Mouse (Mus musculus): ENCODE data around the gene Trpv5. TPM values are rescaled to one million over a fixed set of nuclear protein-coding genes. Genes with fewer than 3 reads are reported as not detected.
A peak's percentile ranks its signal among the peaks of the same experiment; 100 is the strongest.

Trpv5 gene
- polyA plus RNA-seq, 1 experiment from 2014 or later: not detected

- Histone ChIP-seq H3K27ac (no peak overlapping the region), H3K4me3 (ENCODE audit: inconsistent target) (no peak overlapping the region), H3K79me2 (ENCODE audit: inconsistent target) (no peaks in the 10 kb centered on the region), H3K36me3 (ENCODE audit: inconsistent target) (no peaks in the 10 kb centered on the region)
- 6% methylated on average over 1 of the region's 1 CpGs for WGBS (ENCODE audit: missing documents)
These were observed 52.4 kb downstream of the Trpv5 start for GRCm38 (mm10) chr6:41628180-41628579.

GRCm38 (mm10) chr6:41622661-41623060, 57.9 kb downstream of the Trpv5 start:
- Histone ChIP-seq H3K36me3 (ENCODE audit: inconsistent target) (no peaks in the 10 kb centered on the region), H3K4me3 (ENCODE audit: inconsistent target) (no peak overlapping the region), H3K79me2 (ENCODE audit: inconsistent target) (no peaks in the 10 kb centered on the region), H3K27ac (no peak overlapping the region)
- 66% methylated on average over 9 of the region's 9 CpGs for WGBS (ENCODE audit: missing documents)

GRCm38 (mm10) chr6:41621241-41621990, 59.2 kb downstream of the Trpv5 start:
- WGBS (ENCODE audit: missing documents): 64% methylated on average over 12 of the region's 12 CpGs
- no peaks in the 10 kb centered on the region for H3K36me3 ChIP-seq (ENCODE audit: inconsistent target)
- H3K27ac ChIP-seq: no peak overlapping the region

GRCm38 (mm10) chr6:41620173-41620798, 60.3 kb downstream of the Trpv5 start:
- Histone ChIP-seq H3K27ac (no peak overlapping the region), H3K36me3 (ENCODE audit: inconsistent target) (no peaks in the 10 kb centered on the region), H3K79me2 (ENCODE audit: inconsistent target) (no peaks in the 10 kb centered on the region), H3K4me3 (ENCODE audit: inconsistent target) (no peak overlapping the region)
- WGBS (ENCODE audit: missing documents): 96% methylated on average over 9 of the region's 9 CpGs

More at GRCm38 (mm10) chr6:41621241-41621990, 59.2 kb downstream of the Trpv5 start:
- Histone ChIP-seq H3K79me2 (ENCODE audit: inconsistent target) (no peaks in the 10 kb centered on the region), H3K4me3 (ENCODE audit: inconsistent target) (no peak overlapping the region)

GRCm38 (mm10) chr6:41607637-41608036, 72.9 kb downstream of the Trpv5 start:
- no peak overlapping the region for H3K27ac ChIP-seq
- no peaks in the 10 kb centered on the region for H3K79me2 ChIP-seq (ENCODE audit: inconsistent target)
- no peak overlapping the region for H3K4me3 ChIP-seq (ENCODE audit: inconsistent target)
- H3K36me3 ChIP-seq (ENCODE audit: inconsistent target): no peaks in the 10 kb centered on the region
- WGBS (ENCODE audit: missing documents): over 99% methylated on average over 5 of the region's 5 CpGs

- WGBS (ENCODE audit: missing documents): 15% methylated on average over 4 of the region's 4 CpGs
- no peaks in the 10 kb centered on the region for H3K79me2 ChIP-seq (ENCODE audit: inconsistent target)
- H3K4me3 ChIP-seq (ENCODE audit: inconsistent target): no peak overlapping the region
- no peak overlapping the region for H3K27ac ChIP-seq
- no peaks in the 10 kb centered on the region for H3K36me3 ChIP-seq (ENCODE audit: inconsistent target)
These were observed 74.4 kb downstream of the Trpv5 start for GRCm38 (mm10) chr6:41606214-41606613.

GRCm38 (mm10) chr6:41605794-41606104, 74.8 kb downstream of the Trpv5 start:
- H3K36me3 ChIP-seq (ENCODE audit: inconsistent target): no peaks in the 10 kb centered on the region
- 5% methylated on average over 7 of the region's 7 CpGs for WGBS (ENCODE audit: missing documents)
- no peak overlapping the region for H3K27ac ChIP-seq
- no peak overlapping the region for H3K4me3 ChIP-seq (ENCODE audit: inconsistent target)
- H3K79me2 ChIP-seq (ENCODE audit: inconsistent target): no peaks in the 10 kb centered on the region

- H3K4me3 ChIP-seq (ENCODE audit: inconsistent target): peak within 1 kb of the TSS; percentile 25
- no peak within 1 kb of the TSS for H3K27ac ChIP-seq
- H3K36me3 ChIP-seq (ENCODE audit: inconsistent target): no peaks in the 10 kb centered on the region
- under 1% methylated on average over 67 of the region's 68 CpGs for WGBS (ENCODE audit: missing documents)
- no peaks in the 10 kb centered on the region for H3K79me2 ChIP-seq (ENCODE audit: inconsistent target)
These were observed 75.3 kb downstream of the Trpv5 start, which contains the start of gene Ephb6 for GRCm38 (mm10) chr6:41605061-41605793. TSS of gene Ephb6 (plus strand) at chr6:41605482.

- WGBS (ENCODE audit: missing documents): 2% methylated on average over 22 of the region's 23 CpGs
These were observed 76.0 kb downstream of the Trpv5 start for GRCm38 (mm10) chr6:41604401-41605050.

More at GRCm38 (mm10) chr6:41604401-41605050, 76.0 kb downstream of the Trpv5 start:
- Histone ChIP-seq H3K27ac (no peak overlapping the region), H3K36me3 (ENCODE audit: inconsistent target) (no peaks in the 10 kb centered on the region), H3K4me3 (ENCODE audit: inconsistent target) (peak overlapping the region; percentile 25), H3K79me2 (ENCODE audit: inconsistent target) (no peaks in the 10 kb centered on the region)

Other genes starting within 250 kb of the Trpv5 start
- not detected in 3 replicates for gene Gm10334, start 234.6 kb downstream of the Trpv5 start, polyA plus RNA-seq (2018)
- not detected in 3 replicates for gene Prss1, start 221.8 kb downstream of the Trpv5 start, polyA plus RNA-seq (2018)
- not detected in 3 replicates for gene Prss2, start 159.0 kb downstream of the Trpv5 start, polyA plus RNA-seq (2018)
- 0.25 to 0.49 TPM (median 0.26 TPM) in 3 replicates for gene Ephb6, start 75.3 kb downstream of the Trpv5 start, polyA plus RNA-seq (2018)
- gene Trpv6, start 44.4 kb downstream of the Trpv5 start, polyA plus RNA-seq (2018): not detected in 3 replicates
- gene Llcfc1, start 3.7 kb upstream of the Trpv5 start, polyA plus RNA-seq (2018): not detected in 3 replicates
- not detected in 3 replicates for gene Kel, start 23.6 kb upstream of the Trpv5 start, polyA plus RNA-seq (2018)
- gene Olfr459, start 94.4 kb upstream of the Trpv5 start, polyA plus RNA-seq (2018): not detected in 3 replicates
- gene Pip, start 166.8 kb upstream of the Trpv5 start, polyA plus RNA-seq (2018): not detected in 3 replicates
- gene Sval2, start 172.2 kb upstream of the Trpv5 start, polyA plus RNA-seq (2018): not detected in 3 replicates

Data from macrophage (primary cell).